Mouse (Mus musculus): ENCODE measurements around the gene Hspa1b.

DNA sequence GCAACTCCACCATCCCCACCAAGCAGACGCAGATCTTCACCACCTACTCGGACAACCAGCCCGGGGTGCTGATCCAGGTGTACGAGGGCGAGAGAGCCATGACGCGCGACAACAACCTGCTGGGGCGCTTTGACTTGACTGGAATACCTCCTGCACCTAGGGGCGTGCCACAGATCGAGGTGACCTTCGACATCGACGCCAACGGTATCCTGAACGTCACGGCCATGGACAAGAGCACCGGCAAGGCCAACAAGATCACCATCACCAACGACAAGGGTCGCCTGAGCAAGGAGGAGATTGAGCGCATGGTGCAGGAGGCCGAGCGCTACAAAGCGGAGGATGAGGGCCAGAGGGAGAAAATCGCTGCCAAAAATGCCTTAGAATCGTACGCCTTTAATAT, 19.2 kb upstream of the Hspa1b start:
- TF ChIP-seq CTCF (IDR thresholded peaks at IDR 0.05; ENCODE audit: low read depth), result no peak
- no peak for TF ChIP-seq EP300 (optimal IDR thresholded peaks at IDR 0.05)
